In genomic region chr15:83563327-83563856, GRCm38 (mm10) we compare ENCODE assay signal across 8 mouse cellular contexts. TPM values are rescaled to one million over a fixed set of nuclear protein-coding genes. Genes with fewer than 3 reads are reported as not detected.
DNase-seq lines count a peak whose midpoint lies in the region; ATAC-seq and TF ChIP-seq lines count a peak whose summit lies in the region.

Tspo (plus strand) TSS chr15:83563592.
Mcat (minus strand) TSS chr15:83563787.

- TF ChIP-seq POLR2A in testis, adult 2 months (IDR thresholded peaks at IDR 0.05; ENCODE audit: control insufficient read depth, low read depth, low read length): no peak

- peak; percentile 54 for ATAC-seq in megakaryocyte-erythroid progenitor cell, adult 5-6 weeks (replicated peaks; ENCODE audit: low FRiP score, low TSS enrichment, poor library complexity, severe bottlenecking)

- DNase-seq in testis, postnatal 14 days (ENCODE audit: low spot score): no peak
- peak; percentile 41 for DNase-seq in forebrain, embryonic 10.5 days (ENCODE audit: extremely low spot score, low spot score)
- DNase-seq in heart, postnatal 14 days: peak; percentile 67 to 70
- peak; percentile 63 to 69 for DNase-seq in kidney, postnatal 4 days
- DNase-seq in splenic B cell, adult 2 months (ENCODE audit: low read depth, low spot score): peak; percentile 56
- DNase-seq in frontal cortex, postnatal 10 days (ENCODE audit: low spot score in 2 of 2): no peak

- H3K4me1 ChIP-seq in testis, adult 2 months (ENCODE audit: control insufficient read depth, insufficient read depth, low read length): peaks cover 8% of the 10 kb centered on the region
- H3K4me1 ChIP-seq in forebrain, embryonic 10.5 days: peaks cover 25% of the 10 kb centered on the region

- H3K27ac ChIP-seq in testis, adult 2 months (ENCODE audit: control insufficient read depth, insufficient read depth, low read depth, low read length): peak within 1 kb of the TSS; percentile 47; the same call in 1 of the 2 replicates
- H3K27ac ChIP-seq in forebrain, embryonic 10.5 days: peak within 1 kb of the TSS; percentile 83

- TF ChIP-seq CTCF in testis, adult 2 months (IDR thresholded peaks at IDR 0.05; ENCODE audit: control insufficient read depth, insufficient read depth, insufficient replicate concordance, low read depth, low read length): no peak

- H3K36me3 ChIP-seq in testis, adult 2 months (ENCODE audit: control insufficient read depth, insufficient read depth, low read length): no peaks in the 10 kb centered on the region
- no peaks in the 10 kb centered on the region for H3K36me3 ChIP-seq in forebrain, embryonic 10.5 days (replicated peaks)
- no peaks in the 10 kb centered on the region for H3K36me3 ChIP-seq in splenic B cell, adult 2 months (ENCODE audit: control insufficient read depth, insufficient read depth, low read length, poor library complexity, severe bottlenecking)

- H3K27me3 ChIP-seq in testis, adult 2 months (ENCODE audit: control insufficient read depth, insufficient read depth, low read length): no peaks in the 10 kb centered on the region
- H3K27me3 ChIP-seq in forebrain, embryonic 10.5 days (ENCODE audit: poor library complexity, severe bottlenecking): peaks cover 32% of the 10 kb centered on the region
- H3K27me3 ChIP-seq in splenic B cell, adult 2 months (ENCODE audit: control insufficient read depth, insufficient read depth, low read length, poor library complexity, severe bottlenecking): no peaks in the 10 kb centered on the region

- 2% methylated on average over 28 of the region's 28 CpGs for WGBS in forebrain, embryonic 10.5 days

- H3K9me3 ChIP-seq in forebrain, embryonic 10.5 days: no peaks in the 10 kb centered on the region

- intact Hi-C loops in heart, postnatal 14 days (cut with DNase I): loop anchor here (2.0 kb wide), 1 partner anchor 35 kb away; no protein-coding TSS in a partner anchor

- peak within 1 kb of the TSS; percentile 65 for H3K4me3 ChIP-seq in testis, adult 2 months (ENCODE audit: control insufficient read depth, low read depth, low read length)
- peak within 1 kb of the TSS; percentile 62 for H3K4me3 ChIP-seq in forebrain, embryonic 10.5 days

RNA-seq across cellular contexts. Expression of gene Tspo, which starts in this region (rescaled TPM):
- 19.5 and 20.2 TPM in 2 replicates for polyA plus RNA-seq in testis, adult 2 months (2012; rRNA removed)
- polyA plus RNA-seq in forebrain, embryonic 10.5 days (2016; fragmentation: Nextera tagmentation; extraction: Ambion mirVana): 37.9 and 40.2 TPM in 2 replicates
- total RNA-seq in heart, postnatal 14 days (2021): 10 to 100 TPM; 64.8 to 66.0 TPM
- total RNA-seq in megakaryocyte-erythroid progenitor cell, adult 5-6 weeks (2014; fragmentation: Nextera tagmentation): 68.3 and 109 TPM in 2 replicates
- total RNA-seq in megakaryocyte-erythroid progenitor cell, adult 5-6 weeks (2017): 22.8 and 35.7 TPM in 2 replicates

RNA-seq across cellular contexts. Expression of gene Mcat, which starts in this region (rescaled TPM):
- polyA plus RNA-seq in testis, adult 2 months (2012; rRNA removed): 49.8 and 55.1 TPM in 2 replicates
- 47.2 and 48.3 TPM in 2 replicates for polyA plus RNA-seq in forebrain, embryonic 10.5 days (2016; fragmentation: Nextera tagmentation; extraction: Ambion mirVana)
- 10 to 100 TPM; 32.9 to 33.0 TPM for total RNA-seq in heart, postnatal 14 days (2021)
- total RNA-seq in megakaryocyte-erythroid progenitor cell, adult 5-6 weeks (2014; fragmentation: Nextera tagmentation): 21.7 and 28.8 TPM in 2 replicates
- 17.6 and 24.1 TPM in 2 replicates for total RNA-seq in megakaryocyte-erythroid progenitor cell, adult 5-6 weeks (2017)

Comparison
In these comparisons a context has a peak if more than half of its experiments do, and no peak if none do; other contexts are left out.
1. DNase-seq: peak in forebrain, embryonic 10.5 days (single experiment), heart, postnatal 14 days (2 of 2), kidney, postnatal 4 days (2 of 2) and splenic B cell, adult 2 months (single experiment); none in testis, postnatal 14 days (single experiment) and frontal cortex, postnatal 10 days (0 of 2).